Mouse (Mus musculus) liver, embryonic 16.5 days (tissue): ENCODE measurements around the gene Gimap8. TPM values are rescaled to one million over a fixed set of nuclear protein-coding genes. Genes with fewer than 3 reads are reported as not detected.
A peak's percentile ranks its signal among the peaks of the same experiment; 100 is the strongest.

Experiments used
- ATAC-seq: fragments of 200-750 bp; cut with Nextera tagmentation; 2 replicates; pipeline ENCODE4 v1.8.0; 2017; ENCODE audit warnings: low read depth, mild to moderate bottlenecking, moderate number of reproducible peaks, moderate library complexity
- H3K27ac ChIP-seq: fragments of 300-500 bp; sonication (generic); 2 replicates; pipeline ENCODE4 v1.5.1; 2014; ENCODE audit warnings: mild to moderate bottlenecking, low read length
- H3K27me3 ChIP-seq: fragments of 300-500 bp; sonication (generic); 2 replicates; pipeline ENCODE4 v1.6.1; 2014; ENCODE audit warnings: low read depth, low read length, mixed read lengths; ENCODE audit not compliant: control insufficient read depth, insufficient read depth
- H3K36me3 ChIP-seq: fragments of 300-500 bp; sonication (generic); 2 replicates; pipeline ENCODE4 v1.6.1; 2014; ENCODE audit warnings: mild to moderate bottlenecking; ENCODE audit not compliant: control insufficient read depth, insufficient read depth
- H3K4me1 ChIP-seq: fragments of 300-500 bp; sonication (generic); 2 replicates; pipeline ENCODE4 v1.6.1; 2014; ENCODE audit warnings: low read depth, low read length, mixed read lengths; ENCODE audit not compliant: control insufficient read depth
- H3K4me2 ChIP-seq: fragments of 300-500 bp; sonication (generic); 2 replicates; pipeline ENCODE4 v1.6.1; 2014; ENCODE audit warnings: low read depth, low read length, mixed read lengths
- H3K4me3 ChIP-seq: fragments of 300-500 bp; sonication (generic); 2 replicates; pipeline ENCODE4 v1.5.1; 2014; ENCODE audit warnings: low read depth, mild to moderate bottlenecking, low read length
- H3K9ac ChIP-seq: fragments of 300-500 bp; sonication (generic); 2 replicates; pipeline ENCODE4 v1.6.1; 2014; ENCODE audit warnings: low read depth, low read length
- H3K9me3 ChIP-seq: fragments of 300-500 bp; sonication (generic); replicated peaks from 2 replicates; pipeline ENCODE4 v1.6.1; 2016; ENCODE audit warnings: low read length; ENCODE audit not compliant: control insufficient read depth
- WGBS: fragments of 180-500 bp; shearing (Covaris S2); extraction: QIAGEN DNeasy Blood & Tissue Kit; methylation state at CpG from one replicate; pipeline ENCODE4 v1.1.7; 2014; ENCODE audit not compliant: insufficient replicate concordance; 5-methylcytosine and 5-hydroxymethylcytosine counted together
- polyA plus RNA-seq: library from polyadenylated mRNA; unstranded; fragments of >200 nt; fragmentation: Nextera tagmentation; extraction: Ambion mirVana; gene quantifications from 2 replicates; pipeline ENCODE4 v1.2.1, GENCODE M21; 2015

Gimap8 gene
- polyA plus RNA-seq, 1 experiment from 2014 or later, result 1.1 TPM

DNA sequence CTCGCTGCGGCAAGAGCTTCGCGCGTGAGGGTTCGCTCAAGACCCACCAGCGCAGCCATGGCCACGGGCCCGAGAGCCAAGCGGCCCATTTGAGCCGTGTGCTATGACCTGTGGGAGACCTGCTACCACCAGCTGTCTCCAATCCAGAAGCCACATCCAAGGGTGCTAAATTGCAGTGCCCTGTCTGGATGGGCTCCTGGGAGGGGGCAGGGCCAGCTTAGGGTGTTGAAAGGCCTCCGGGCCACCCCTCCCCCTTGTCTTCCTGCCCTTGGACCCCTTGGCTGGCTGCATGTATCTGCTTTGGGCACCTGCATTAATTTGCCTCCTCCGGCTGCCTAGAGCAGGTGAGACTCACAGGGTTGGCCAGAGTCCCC is 17.4 kb upstream of the Gimap8 start:
- no peak overlapping the region for H3K27ac ChIP-seq
- peaks cover 33% of the 10 kb centered on the region for H3K27me3 ChIP-seq
- WGBS, result 25% methylated on average over 13 of the region's 13 CpGs
- H3K4me1 ChIP-seq, result no peaks in the 10 kb centered on the region
- peak overlapping the region; percentile 43 for H3K4me3 ChIP-seq
- H3K36me3 ChIP-seq, result no peaks in the 10 kb centered on the region
- H3K9me3 ChIP-seq, result no peaks in the 10 kb centered on the region
- H3K4me2 ChIP-seq, result peak overlapping the region; percentile 58
- no peak for ATAC-seq
- no peak overlapping the region for H3K9ac ChIP-seq

DNA sequence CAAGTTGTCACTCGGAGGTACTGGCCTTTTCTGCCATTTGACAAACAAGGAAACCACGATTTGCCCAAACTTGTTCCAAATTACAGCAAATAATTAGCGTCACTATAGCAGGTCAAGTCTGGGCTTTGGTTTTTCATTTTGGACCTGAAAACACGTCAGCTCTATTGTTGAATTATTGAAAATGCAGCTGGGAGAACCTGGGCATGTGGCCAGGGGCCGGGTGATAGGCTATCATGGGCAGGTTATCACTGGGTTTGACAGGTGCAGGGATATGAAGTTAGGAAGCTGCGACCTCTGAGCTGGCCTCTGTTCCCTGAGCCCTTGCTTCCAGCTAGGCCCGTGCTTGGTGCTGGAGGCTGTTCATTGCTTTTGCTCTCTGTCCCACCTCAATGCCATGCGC is 16.2 kb upstream of the Gimap8 start:
- Histone ChIP-seq H3K4me2 (no peak overlapping the region), H3K4me3 (no peak overlapping the region), H3K27me3 (peaks cover 33% of the 10 kb centered on the region), H3K4me1 (no peaks in the 10 kb centered on the region), H3K9ac (no peak overlapping the region), H3K27ac (no peak overlapping the region), H3K36me3 (no peaks in the 10 kb centered on the region), H3K9me3 (no peaks in the 10 kb centered on the region)
- WGBS, result 60% methylated on average over 8 of the region's 8 CpGs
- no peak for ATAC-seq

DNA sequence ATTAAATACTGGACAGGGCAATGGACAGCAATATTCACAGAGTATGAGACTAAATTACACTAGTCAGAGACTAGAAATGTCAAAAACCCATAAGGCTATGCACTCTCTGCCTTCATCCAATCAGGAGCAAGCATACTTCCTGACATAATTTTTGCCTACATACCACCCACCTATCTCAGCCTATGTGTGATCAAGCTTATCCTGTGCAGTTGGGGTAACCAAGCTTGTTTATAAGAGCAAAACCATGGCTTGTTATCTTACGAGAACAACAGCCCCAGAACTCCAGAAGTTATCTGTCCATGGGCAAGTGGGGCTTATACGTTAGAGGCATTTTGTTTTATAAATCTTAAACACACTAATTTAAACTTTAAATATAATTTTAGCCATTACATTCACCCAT is 11.9 kb upstream of the Gimap8 start:
- Histone ChIP-seq H3K9me3 (no peaks in the 10 kb centered on the region), H3K36me3 (no peaks in the 10 kb centered on the region), H3K4me2 (no peak overlapping the region), H3K27me3 (no peaks in the 10 kb centered on the region), H3K27ac (no peak overlapping the region), H3K9ac (no peak overlapping the region), H3K4me3 (no peak overlapping the region), H3K4me1 (no peaks in the 10 kb centered on the region)
- peak; percentile 53; the same call in 1 of the 2 replicates for ATAC-seq
- WGBS, result 26% methylated on average over 2 of the region's 2 CpGs

GRCm38 (mm10) chr6:48636515-48636914 is 10.5 kb upstream of the Gimap8 start:
- Histone ChIP-seq H3K4me3 (no peak overlapping the region), H3K4me1 (no peaks in the 10 kb centered on the region), H3K36me3 (no peaks in the 10 kb centered on the region), H3K4me2 (no peak overlapping the region), H3K27ac (no peak overlapping the region), H3K27me3 (no peaks in the 10 kb centered on the region), H3K9me3 (no peaks in the 10 kb centered on the region), H3K9ac (no peak overlapping the region)
- 73% methylated on average over 6 of the region's 6 CpGs for WGBS
- no peak for ATAC-seq

DNA sequence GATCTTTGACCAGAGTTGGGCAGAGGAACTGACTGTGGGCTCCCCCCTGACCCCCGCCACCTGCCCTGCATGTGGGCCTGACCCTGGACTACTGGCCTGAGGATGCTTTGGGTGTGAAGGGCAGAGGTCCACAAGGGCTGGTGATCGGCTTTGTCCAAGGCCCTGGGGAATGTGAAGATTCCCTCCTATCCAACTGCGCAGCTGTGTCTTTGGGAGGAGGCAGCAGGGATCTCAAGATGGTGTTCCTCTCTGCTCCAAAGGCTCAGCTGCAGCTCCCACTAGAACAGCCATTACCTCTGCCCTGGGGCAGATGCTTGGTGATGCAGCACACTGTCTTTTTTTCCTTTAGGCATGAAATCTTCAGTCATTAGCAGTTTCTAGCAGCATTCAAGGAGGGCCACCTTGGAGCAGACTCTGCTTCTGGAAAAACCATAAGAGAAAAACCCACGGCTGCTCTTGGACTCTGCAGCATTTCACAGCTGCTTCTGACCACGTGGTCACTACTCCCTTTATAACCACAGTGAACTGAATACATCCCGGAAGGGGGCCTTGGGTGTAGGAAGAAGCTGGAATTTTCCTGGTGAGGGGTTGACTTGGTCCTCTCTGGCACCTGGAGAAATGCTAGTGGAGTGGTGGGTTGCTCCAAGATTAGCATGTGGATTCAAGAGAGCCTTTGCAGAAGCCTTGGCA is 9.1 kb upstream of the Gimap8 start:
- no peaks in the 10 kb centered on the region for H3K36me3 ChIP-seq
- WGBS, result 57% methylated on average over 6 of the region's 6 CpGs
- H3K4me3 ChIP-seq, result no peak overlapping the region
- H3K9ac ChIP-seq, result no peak overlapping the region
- H3K4me2 ChIP-seq, result no peak overlapping the region
- no peak overlapping the region for H3K27ac ChIP-seq
- no peaks in the 10 kb centered on the region for H3K9me3 ChIP-seq
- H3K27me3 ChIP-seq, result no peaks in the 10 kb centered on the region
- no peak for ATAC-seq
- H3K4me1 ChIP-seq, result no peaks in the 10 kb centered on the region

DNA sequence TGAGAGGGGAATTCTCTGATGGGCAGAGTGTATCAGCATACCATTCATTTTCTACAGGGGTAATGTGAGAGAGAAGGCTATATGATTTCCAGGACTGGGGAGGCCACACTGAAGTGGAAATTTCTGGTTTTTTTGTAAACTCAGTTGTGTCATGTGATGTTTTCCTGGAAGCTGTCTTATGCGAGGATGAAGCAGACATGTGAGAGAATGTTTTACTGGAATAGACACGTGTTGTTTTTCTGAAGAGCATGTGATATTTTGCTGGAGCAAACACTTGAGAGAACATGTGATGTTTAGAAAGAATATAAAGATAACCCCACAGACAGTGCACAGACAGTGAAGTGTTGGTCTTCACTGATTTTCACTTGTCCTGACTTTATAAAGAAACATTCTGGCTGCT is 8.5 kb upstream of the Gimap8 start:
- H3K4me1 ChIP-seq, result no peaks in the 10 kb centered on the region
- no peak overlapping the region for H3K4me3 ChIP-seq
- no peak overlapping the region for H3K4me2 ChIP-seq
- no peaks in the 10 kb centered on the region for H3K9me3 ChIP-seq
- no peak overlapping the region for H3K27ac ChIP-seq
- no peaks in the 10 kb centered on the region for H3K36me3 ChIP-seq
- no peak overlapping the region for H3K9ac ChIP-seq
- H3K27me3 ChIP-seq, result no peaks in the 10 kb centered on the region
- ATAC-seq, result no peak
- WGBS, result 40% methylated on average over 2 of the region's 2 CpGs

GRCm38 (mm10) chr6:48641391-48641790 is 5.6 kb upstream of the Gimap8 start:
- Histone ChIP-seq H3K4me3 (no peak overlapping the region), H3K27me3 (no peaks in the 10 kb centered on the region), H3K27ac (no peak overlapping the region), H3K9me3 (no peaks in the 10 kb centered on the region), H3K4me2 (no peak overlapping the region), H3K4me1 (no peaks in the 10 kb centered on the region), H3K36me3 (no peaks in the 10 kb centered on the region), H3K9ac (no peak overlapping the region)
- no peak for ATAC-seq
- 54% methylated on average over 6 of the region's 6 CpGs for WGBS

GRCm38 (mm10) chr6:48642764-48643292 is 4.2 kb upstream of the Gimap8 start:
- WGBS, result 13% methylated on average over 4 of the region's 4 CpGs
- H3K4me1 ChIP-seq, result no peaks in the 10 kb centered on the region
- H3K9ac ChIP-seq, result no peak overlapping the region
- no peak for ATAC-seq
- H3K27me3 ChIP-seq, result no peaks in the 10 kb centered on the region
- no peak overlapping the region for H3K27ac ChIP-seq
- no peak overlapping the region for H3K4me2 ChIP-seq
- H3K9me3 ChIP-seq, result no peaks in the 10 kb centered on the region
- H3K36me3 ChIP-seq, result no peaks in the 10 kb centered on the region
- no peak overlapping the region for H3K4me3 ChIP-seq

DNA sequence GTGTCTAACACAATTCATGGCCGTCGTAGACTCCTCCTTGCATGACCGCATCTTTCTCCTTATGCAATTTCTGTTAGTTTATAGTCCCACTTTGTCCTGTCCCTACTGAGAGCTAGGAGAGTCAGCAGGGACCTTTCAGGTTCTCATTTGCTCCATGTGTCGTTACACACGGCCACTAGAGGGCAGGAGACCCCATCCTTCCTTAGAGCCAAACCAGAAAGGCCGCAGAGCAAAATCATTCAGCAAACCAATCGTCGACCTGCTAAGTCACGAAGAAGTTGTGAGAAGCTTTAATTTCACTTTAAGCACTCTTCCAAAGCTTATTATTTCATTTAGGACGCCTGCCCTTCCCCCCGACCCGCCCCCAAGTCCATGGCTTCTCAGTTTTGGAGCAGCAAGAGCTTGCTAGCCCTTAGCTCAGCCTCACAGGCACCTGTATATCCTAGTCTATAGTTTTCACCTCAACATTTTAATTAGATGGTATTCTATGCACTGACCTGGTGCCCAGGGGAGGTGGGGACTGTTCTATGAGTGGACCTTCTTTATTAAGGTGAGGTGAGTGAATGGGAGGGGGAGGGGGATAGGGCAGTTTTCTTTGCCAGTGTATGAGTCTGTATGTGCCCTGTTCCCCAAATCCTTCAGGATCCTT is 1.2 kb upstream of the Gimap8 start:
- H3K36me3 ChIP-seq, result no peaks in the 10 kb centered on the region
- no peaks in the 10 kb centered on the region for H3K9me3 ChIP-seq
- 5% methylated on average over 12 of the region's 12 CpGs for WGBS
- ATAC-seq, result no peak
- no peak overlapping the region for H3K27ac ChIP-seq
- H3K4me2 ChIP-seq, result no peak overlapping the region
- H3K4me3 ChIP-seq, result no peak overlapping the region
- no peaks in the 10 kb centered on the region for H3K4me1 ChIP-seq
- no peak overlapping the region for H3K9ac ChIP-seq
- no peaks in the 10 kb centered on the region for H3K27me3 ChIP-seq
